Mouse (Mus musculus) myocyte (in vitro differentiated cells): Measurements from ENCODE around the gene Npy1r.

Experiments used
- CEBPB ChIP-seq: IDR thresholded peaks from 2 replicates; pipeline ENCODE4 v1.6.1; 2011; ENCODE audit warnings: mild to moderate bottlenecking, moderate library complexity; ENCODE audit not compliant: poor library complexity, insufficient read depth, severe bottlenecking
- E2F4 ChIP-seq: IDR thresholded peaks from one replicate; pipeline ENCODE4 v1.6.1; 2011; ENCODE audit warnings: mild to moderate bottlenecking, control low read depth, moderate library complexity; ENCODE audit not compliant: insufficient read depth
- MAX ChIP-seq: IDR thresholded peaks from one replicate; pipeline ENCODE4 v1.6.1; 2011; ENCODE audit warnings: low read depth, mild to moderate bottlenecking, control low read depth
- MYOG ChIP-seq, 3 experiments: IDR thresholded peaks; one replicate each; pipeline ENCODE4 v1.6.1; 2011; ENCODE audit warnings: control low read depth in 2 of 3, low read depth in 2 of 3, mild to moderate bottlenecking in 2 of 3; ENCODE audit not compliant: insufficient read length in 2 of 3, control insufficient read depth in 1 of 3, insufficient read depth in 1 of 3
- POLR2A ChIP-seq: IDR thresholded peaks from one replicate; pipeline ENCODE4 v1.6.1; 2011; ENCODE audit warnings: low read depth, mild to moderate bottlenecking, control low read depth, moderate library complexity; ENCODE audit not compliant: insufficient read length
- POLR2AphosphoS2 ChIP-seq: IDR thresholded peaks from one replicate; pipeline ENCODE4 v1.6.1; 2011; ENCODE audit warnings: low read depth, control low read depth; ENCODE audit not compliant: insufficient read length
- USF1 ChIP-seq: IDR thresholded peaks from one replicate; pipeline ENCODE4 v1.6.1; 2011; ENCODE audit warnings: low read depth, mild to moderate bottlenecking, control low read depth, moderate library complexity

GRCm38 (mm10) chr8:66731957-66732356, 35.0 kb downstream of the Npy1r start:
- no peak for TF ChIP-seq USF1
- no peak for TF ChIP-seq POLR2A
- TF ChIP-seq CEBPB: no peak
- TF ChIP-seq MYOG (IDR thresholded peaks at IDR 0.05; ENCODE audit: control insufficient read depth in 1 of 3, insufficient read depth in 1 of 3, insufficient read length in 2 of 3, low read depth in 2 of 3): no peak
- TF ChIP-seq MAX: no peak
- TF ChIP-seq E2F4: no peak
- no peak for TF ChIP-seq POLR2AphosphoS2
